Mouse (Mus musculus): Measurements from ENCODE around the gene Adam8. TPM values are rescaled to one million over a fixed set of nuclear protein-coding genes. Genes with fewer than 3 reads are reported as not detected.

Adam8 gene
- 3.3 TPM for total RNA-seq (2023)

DNA sequence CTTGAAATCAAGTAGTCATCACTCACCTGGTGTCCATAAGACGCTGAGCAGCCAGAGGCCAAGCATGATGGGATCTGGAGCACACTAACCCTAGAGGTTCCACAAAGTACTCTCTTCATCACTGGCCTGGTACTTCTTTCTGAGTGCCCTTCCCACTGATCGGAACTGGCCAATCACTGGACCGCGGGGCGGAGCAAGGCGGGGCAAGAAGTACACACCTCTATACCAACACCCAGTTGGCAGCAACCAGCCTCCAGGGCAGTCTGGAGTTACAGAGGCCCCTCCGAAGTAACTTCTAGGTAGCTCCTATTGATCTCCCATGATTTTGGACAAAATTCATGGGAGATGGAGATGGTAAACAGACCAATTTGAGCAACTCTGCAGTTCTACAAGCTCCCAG is at the start of gene Adam8:
Gene Adam8 (minus strand): TSS at position 157 of the 400 bp plus-strand sequence.

GRCm38 (mm10) chr7:140036281-140037170 is 44.2 kb upstream of the Adam8 start, which contains the start of the genes Zfp511 and Tubgcp2:
Gene Zfp511, plus strand, starts transcription at chr7:140036391.
Gene Tubgcp2, minus strand, starts transcription at chr7:140036669.

GRCm38 (mm10) chr7:139978278-139978892 is 14.0 kb downstream of the Adam8 start, which contains the start of gene 6430531B16Rik:
Gene 6430531B16Rik, minus strand, starts transcription at chr7:139978755.

GRCm38 (mm10) chr7:139943674-139944281 is 48.6 kb downstream of the Adam8 start, which contains the start of gene Utf1:
Gene Utf1, plus strand, starts transcription at chr7:139943789.

Other genes starting within 250 kb of the Adam8 start
- not detected for gene Adgra1, start 158.4 kb downstream of the Adam8 start, total RNA-seq (2023)
- gene Kndc1, start 97.9 kb downstream of the Adam8 start, total RNA-seq (2023) = not detected
- gene Utf1, start 48.8 kb downstream of the Adam8 start, total RNA-seq (2023) = not detected
- gene 6430531B16Rik, start 13.8 kb downstream of the Adam8 start, total RNA-seq (2023) = not detected
- gene Zfp511, start 43.8 kb upstream of the Adam8 start, total RNA-seq (2023) = 36.5 TPM
- gene Tubgcp2, start 44.1 kb upstream of the Adam8 start, total RNA-seq (2023) = 24.5 TPM
- not detected for gene Msx3, start 56.5 kb upstream of the Adam8 start, total RNA-seq (2023)
- gene Caly, start 90.0 kb upstream of the Adam8 start, total RNA-seq (2023) = not detected
- not detected for gene Prap1, start 100.8 kb upstream of the Adam8 start, total RNA-seq (2023)
- gene Fuom, start 109.9 kb upstream of the Adam8 start, total RNA-seq (2023) = 8.1 TPM
- 6.0 TPM for gene Paox, start 123.2 kb upstream of the Adam8 start, total RNA-seq (2023)
- 32.8 TPM for gene Echs1, start 123.9 kb upstream of the Adam8 start, total RNA-seq (2023)
- gene Mtg1, start 145.0 kb upstream of the Adam8 start, total RNA-seq (2023) = 11.8 TPM
- gene Sprn, start 162.3 kb upstream of the Adam8 start, total RNA-seq (2023) = not detected
- not detected for gene Olfr522, start 172.2 kb upstream of the Adam8 start, total RNA-seq (2023)
- gene Olfr523, start 180.7 kb upstream of the Adam8 start, total RNA-seq (2023) = not detected
- gene Olfr524, start 213.4 kb upstream of the Adam8 start, total RNA-seq (2023) = not detected
- gene Cd163l1, start 225.7 kb upstream of the Adam8 start, total RNA-seq (2023) = not detected